Mouse (Mus musculus): Measurements from ENCODE around the gene Scd1. TPM values are rescaled to one million over a fixed set of nuclear protein-coding genes. Genes with fewer than 3 reads are reported as not detected.
A peak's percentile ranks its signal among the peaks of the same experiment; 100 is the strongest.

Gene Scd1
- polyA plus RNA-seq, 1 experiment from 2014 or later = 7.3 TPM

- ATAC-seq (ENCODE audit: low read depth) = no peak
- peaks cover 20% of the 10 kb centered on the region for H3K27me3 ChIP-seq
- 16% methylated on average over 4 of the region's 4 CpGs for WGBS (ENCODE audit: insufficient replicate concordance)
- no peak overlapping the region for H3K4me2 ChIP-seq
- H3K4me1 ChIP-seq (replicated peaks) = peaks cover 10% of the 10 kb centered on the region
- no peak overlapping the region for H3K4me3 ChIP-seq (replicated peaks)
- H3K36me3 ChIP-seq = no peaks in the 10 kb centered on the region
- no peaks in the 10 kb centered on the region for H3K9me3 ChIP-seq (replicated peaks)
- no peak overlapping the region for H3K27ac ChIP-seq
- peak; percentile 40 for DNase-seq
- no peak overlapping the region for H3K9ac ChIP-seq
Observed at GRCm38 (mm10) chr19:44418945-44419344, 11.3 kb upstream of the Scd1 start.

GRCm38 (mm10) chr19:44418544-44418943 lies 10.9 kb upstream of the Scd1 start:
- H3K4me2 ChIP-seq = no peak overlapping the region
- H3K27ac ChIP-seq = no peak overlapping the region
- no peaks in the 10 kb centered on the region for H3K9me3 ChIP-seq (replicated peaks)
- H3K4me3 ChIP-seq (replicated peaks) = no peak overlapping the region
- no peak overlapping the region for H3K9ac ChIP-seq
- DNase-seq (no peak), ATAC-seq (ENCODE audit: low read depth) (no peak)
- WGBS (ENCODE audit: insufficient replicate concordance) = 68% methylated on average over 9 of the region's 9 CpGs
- peaks cover 10% of the 10 kb centered on the region for H3K4me1 ChIP-seq (replicated peaks)
- no peaks in the 10 kb centered on the region for H3K36me3 ChIP-seq
- peaks cover 20% of the 10 kb centered on the region for H3K27me3 ChIP-seq

GRCm38 (mm10) chr19:44418061-44418460 lies 10.4 kb upstream of the Scd1 start:
- Histone ChIP-seq H3K4me2 (no peak overlapping the region), H3K36me3 (no peaks in the 10 kb centered on the region), H3K9me3 (replicated peaks) (no peaks in the 10 kb centered on the region), H3K4me1 (replicated peaks) (peaks cover 10% of the 10 kb centered on the region), H3K9ac (no peak overlapping the region), H3K27me3 (peaks cover 20% of the 10 kb centered on the region), H3K27ac (no peak overlapping the region), H3K4me3 (replicated peaks) (no peak overlapping the region)
- no peak for DNase-seq
- no peak for ATAC-seq (ENCODE audit: low read depth)
- 71% methylated on average over 5 of the region's 5 CpGs for WGBS (ENCODE audit: insufficient replicate concordance)

- 57% methylated on average over 4 of the region's 4 CpGs for WGBS (ENCODE audit: insufficient replicate concordance)
- Histone ChIP-seq H3K4me1 (replicated peaks) (peaks cover 10% of the 10 kb centered on the region), H3K4me3 (replicated peaks) (no peak overlapping the region), H3K36me3 (no peaks in the 10 kb centered on the region), H3K9me3 (replicated peaks) (no peaks in the 10 kb centered on the region), H3K27ac (no peak overlapping the region), H3K4me2 (no peak overlapping the region), H3K27me3 (peaks cover 20% of the 10 kb centered on the region), H3K9ac (no peak overlapping the region)
- DNase-seq (no peak), ATAC-seq (ENCODE audit: low read depth) (no peak)
Observed at GRCm38 (mm10) chr19:44417448-44417847, 9.8 kb upstream of the Scd1 start.

GRCm38 (mm10) chr19:44416240-44416639 lies 8.6 kb upstream of the Scd1 start:
- peaks cover 10% of the 10 kb centered on the region for H3K4me1 ChIP-seq (replicated peaks)
- H3K27me3 ChIP-seq = peaks cover 20% of the 10 kb centered on the region
- H3K27ac ChIP-seq = no peak overlapping the region
- no peaks in the 10 kb centered on the region for H3K36me3 ChIP-seq
- no peak overlapping the region for H3K9ac ChIP-seq
- no peak overlapping the region for H3K4me3 ChIP-seq (replicated peaks)
- 65% methylated on average over 5 of the region's 5 CpGs for WGBS (ENCODE audit: insufficient replicate concordance)
- ATAC-seq (ENCODE audit: low read depth) (peak; percentile 56; the same call in 1 of the 2 replicates), DNase-seq (no peak)
- no peak overlapping the region for H3K4me2 ChIP-seq
- H3K9me3 ChIP-seq (replicated peaks) = no peaks in the 10 kb centered on the region

GRCm38 (mm10) chr19:44415464-44415863 lies 7.8 kb upstream of the Scd1 start:
- DNase-seq = no peak
- WGBS (ENCODE audit: insufficient replicate concordance) = 54% methylated on average over 5 of the region's 5 CpGs
- H3K27ac ChIP-seq = no peak overlapping the region
- H3K27me3 ChIP-seq = peaks cover 20% of the 10 kb centered on the region
- H3K4me3 ChIP-seq (replicated peaks) = no peak overlapping the region
- H3K9ac ChIP-seq = no peak overlapping the region
- ATAC-seq (ENCODE audit: low read depth) = peak; percentile 17; the same call in 1 of the 2 replicates
- H3K4me1 ChIP-seq (replicated peaks) = peaks cover 10% of the 10 kb centered on the region
- H3K4me2 ChIP-seq = no peak overlapping the region
- no peaks in the 10 kb centered on the region for H3K36me3 ChIP-seq
- no peaks in the 10 kb centered on the region for H3K9me3 ChIP-seq (replicated peaks)

- H3K27me3 ChIP-seq = peaks cover 30% of the 10 kb centered on the region
- no peaks in the 10 kb centered on the region for H3K36me3 ChIP-seq
- no peak overlapping the region for H3K4me2 ChIP-seq
- no peak for ATAC-seq (ENCODE audit: low read depth)
- no peak overlapping the region for H3K9ac ChIP-seq
- no peak overlapping the region for H3K27ac ChIP-seq
- no peak for DNase-seq
- H3K9me3 ChIP-seq (replicated peaks) = no peaks in the 10 kb centered on the region
- 79% methylated on average over 20 of the region's 20 CpGs for WGBS (ENCODE audit: insufficient replicate concordance)
- peaks cover 33% of the 10 kb centered on the region for H3K4me1 ChIP-seq (replicated peaks)
- H3K4me3 ChIP-seq (replicated peaks) = no peak overlapping the region
Observed at GRCm38 (mm10) chr19:44410269-44410992, 2.8 kb upstream of the Scd1 start.

GRCm38 (mm10) chr19:44408595-44408994 lies 916 bp upstream of the Scd1 start:
- Histone ChIP-seq H3K27me3 (peaks cover 28% of the 10 kb centered on the region), H3K4me2 (peak overlapping the region; percentile 95), H3K36me3 (no peaks in the 10 kb centered on the region), H3K9me3 (replicated peaks) (no peaks in the 10 kb centered on the region), H3K27ac (peak overlapping the region; percentile 41; the same call in 1 of the 2 replicates), H3K4me1 (replicated peaks) (peaks cover 41% of the 10 kb centered on the region), H3K9ac (peak overlapping the region; percentile 71), H3K4me3 (replicated peaks) (peak overlapping the region; percentile 67)
- ATAC-seq (ENCODE audit: low read depth) = no peak
- DNase-seq = no peak
- WGBS (ENCODE audit: insufficient replicate concordance) = 55% methylated on average over 4 of the region's 4 CpGs

GRCm38 (mm10) chr19:44408223-44408545 lies 505 bp upstream of the Scd1 start:
- Histone ChIP-seq H3K9ac (peak overlapping the region; percentile 71), H3K4me2 (peak overlapping the region; percentile 95), H3K4me1 (replicated peaks) (peaks cover 41% of the 10 kb centered on the region), H3K27me3 (peaks cover 28% of the 10 kb centered on the region), H3K4me3 (replicated peaks) (peak overlapping the region; percentile 67), H3K27ac (peak overlapping the region; percentile 41), H3K36me3 (no peaks in the 10 kb centered on the region), H3K9me3 (replicated peaks) (no peaks in the 10 kb centered on the region)
- WGBS (ENCODE audit: insufficient replicate concordance) = 1% methylated on average over 14 of the region's 14 CpGs
- peak; percentile 39 for DNase-seq
- peak; percentile 73 for ATAC-seq (ENCODE audit: low read depth)

GRCm38 (mm10) chr19:44403546-44403945 lies 4.1 kb downstream of the Scd1 start:
- peaks cover 24% of the 10 kb centered on the region for H3K27me3 ChIP-seq
- H3K9me3 ChIP-seq (replicated peaks) = no peaks in the 10 kb centered on the region
- no peak overlapping the region for H3K9ac ChIP-seq
- DNase-seq (no peak), ATAC-seq (ENCODE audit: low read depth) (no peak)
- no peak overlapping the region for H3K4me2 ChIP-seq
- H3K4me3 ChIP-seq (replicated peaks) = no peak overlapping the region
- 68% methylated on average over 6 of the region's 6 CpGs for WGBS (ENCODE audit: insufficient replicate concordance)
- H3K36me3 ChIP-seq = peaks cover 41% of the 10 kb centered on the region
- H3K27ac ChIP-seq = no peak overlapping the region
- H3K4me1 ChIP-seq (replicated peaks) = peaks cover 38% of the 10 kb centered on the region

GRCm38 (mm10) chr19:44400484-44401197 lies 7.0 kb downstream of the Scd1 start:
- Histone ChIP-seq H3K4me1 (replicated peaks) (peaks cover 28% of the 10 kb centered on the region), H3K27me3 (peaks cover 7% of the 10 kb centered on the region), H3K4me2 (no peak overlapping the region), H3K4me3 (replicated peaks) (no peak overlapping the region), H3K9ac (no peak overlapping the region), H3K9me3 (replicated peaks) (no peaks in the 10 kb centered on the region), H3K27ac (no peak overlapping the region), H3K36me3 (peaks cover 56% of the 10 kb centered on the region)
- 54% methylated on average over 8 of the region's 8 CpGs for WGBS (ENCODE audit: insufficient replicate concordance)
- DNase-seq (no peak), ATAC-seq (ENCODE audit: low read depth) (no peak)
